Mouse (Mus musculus) neutrophil, adult 5-6 weeks (primary cell): ENCODE measurements around the gene Rnf128. TPM values are rescaled to one million over a fixed set of nuclear protein-coding genes. Genes with fewer than 3 reads are reported as not detected.

Experiments used
- total RNA-seq: library from RNA; stranded (forward); fragments of 200-1000 nt; gene quantifications from 2 replicates; pipeline ENCODE4 v1.2.3, GENCODE M21; 2017

Rnf128 gene
- total RNA-seq, 1 experiment from 2014 or later, result 3.3 TPM

Other genes with a start within 250 kb of the Rnf128 start
- not detected in 2 replicates for gene Trap1a, start 229.6 kb upstream of the Rnf128 start, total RNA-seq
- 0.12 TPM in 1 of 2 replicates, not detected in the other for gene D330045A20Rik, start 82.9 kb upstream of the Rnf128 start, total RNA-seq
- 7.3 and 8.0 TPM in 2 replicates for gene Tbc1d8b, start 121.7 kb downstream of the Rnf128 start, total RNA-seq
- gene Gm15013, start 151.2 kb downstream of the Rnf128 start, total RNA-seq, result not detected in 2 replicates
- gene Ripply1, start 219.0 kb downstream of the Rnf128 start, total RNA-seq, result not detected in 2 replicates
- not detected in 2 replicates for gene Cldn2, start 237.5 kb downstream of the Rnf128 start, total RNA-seq